22 mouse cellular contexts compared by ENCODE assay signal in genomic region chr12:21180091-21180490, GRCm38 (mm10).
DNase-seq lines count a peak whose midpoint lies in the region; ATAC-seq and TF ChIP-seq lines count a peak whose summit lies in the region.
"Had no signal": no experiment of that assay in that cellular context is flagged by ENCODE, and none has a peak within 500 bp of the region (broad histone marks: within the 10 kb centered on the region; RNA-seq: fewer than 3 reads in every experiment).

No protein-coding gene starts in this region.

- no peak overlapping the region for H3K4me3 ChIP-seq in liver, embryonic 12.5 days
- no peak overlapping the region for H3K4me3 ChIP-seq in hindbrain, postnatal 0 days (ENCODE audit: low read length)
- H3K4me3 ChIP-seq: embryonic facial prominence, embryonic 12.5 days; embryonic facial prominence, embryonic 15.5 days; forebrain, embryonic 12.5 days; forebrain, embryonic 15.5 days; hindbrain, embryonic 12.5 days; hindbrain, embryonic 15.5 days had no signal

- ATAC-seq in liver, embryonic 12.5 days, result 0 out of 2 replicates have a peak, but pooled peaks have one; percentile 9
- ATAC-seq in erythroid progenitor cell, adult 5-6 weeks (replicated peaks; ENCODE audit: low FRiP score, poor library complexity, severe bottlenecking), result peak; percentile 35
- peak; percentile 77 for ATAC-seq in megakaryocyte progenitor cell, adult 5-6 weeks (replicated peaks; ENCODE audit: poor library complexity)
- ATAC-seq in hindbrain, postnatal 0 days, result no peak
- ATAC-seq: activated CD4-positive, CD25-positive, alpha-beta regulatory T cell, adult 4 months; CD4-positive, CD25-positive, alpha-beta regulatory T cell, adult 4 months; forebrain, embryonic 15.5 days had no signal

- no peaks in the 10 kb centered on the region for H3K36me3 ChIP-seq in liver, embryonic 12.5 days
- H3K36me3 ChIP-seq in hindbrain, postnatal 0 days (ENCODE audit: insufficient read depth, low read length), result no peaks in the 10 kb centered on the region
- H3K36me3 ChIP-seq: embryonic facial prominence, embryonic 15.5 days; forebrain, embryonic 12.5 days; hindbrain, embryonic 12.5 days; hindbrain, embryonic 15.5 days had no signal

- H3K4me2 ChIP-seq in liver, embryonic 12.5 days, result no peak overlapping the region
- no peak overlapping the region for H3K4me2 ChIP-seq in hindbrain, postnatal 0 days (ENCODE audit: low read depth, low read length)
- H3K4me2 ChIP-seq: embryonic facial prominence, embryonic 12.5 days; embryonic facial prominence, embryonic 15.5 days; forebrain, embryonic 12.5 days; forebrain, embryonic 15.5 days; heart, embryonic 11.5 days; hindbrain, embryonic 12.5 days; hindbrain, embryonic 15.5 days had no signal

- no peaks in the 10 kb centered on the region for H3K27me3 ChIP-seq in liver, embryonic 12.5 days (replicated peaks)
- no peaks in the 10 kb centered on the region for H3K27me3 ChIP-seq in hindbrain, postnatal 0 days (ENCODE audit: insufficient read depth, low read length)
- H3K27me3 ChIP-seq: embryonic facial prominence, embryonic 12.5 days; embryonic facial prominence, embryonic 15.5 days; forebrain, embryonic 12.5 days; forebrain, embryonic 15.5 days; hindbrain, embryonic 12.5 days; hindbrain, embryonic 15.5 days had no signal

- 35% methylated on average over 6 of the region's 6 CpGs for WGBS in liver, embryonic 12.5 days (ENCODE audit: insufficient replicate concordance)
- 92% methylated on average over 6 of the region's 6 CpGs for WGBS in hindbrain, postnatal 0 days

- no peaks in the 10 kb centered on the region for H3K9me3 ChIP-seq in liver, embryonic 12.5 days (replicated peaks)
- no peaks in the 10 kb centered on the region for H3K9me3 ChIP-seq in hindbrain, postnatal 0 days (ENCODE audit: low read length)
- H3K9me3 ChIP-seq: embryonic facial prominence, embryonic 12.5 days; embryonic facial prominence, embryonic 15.5 days; forebrain, embryonic 12.5 days; forebrain, embryonic 15.5 days; hindbrain, embryonic 12.5 days; hindbrain, embryonic 15.5 days had no signal

- DNase-seq in liver, result no peak
- DNase-seq in thymus, postnatal 25 days, result no peak
- DNase-seq in lung, postnatal 4 days, result no peak
- no peak for DNase-seq in hindbrain, postnatal 0 days (ENCODE audit: low spot score)
- DNase-seq: adrenal gland, postnatal 10 days; cerebellum, adult 18-20 months; cerebellum, adult 9-10 months; cerebellum, postnatal 14 days; gastrocnemius, postnatal 10 days; heart, adult 11 months had no signal

- no peak overlapping the region for H3K9ac ChIP-seq in liver, embryonic 12.5 days
- no peak overlapping the region for H3K9ac ChIP-seq in hindbrain, postnatal 0 days (replicated peaks; ENCODE audit: low read length)
- H3K9ac ChIP-seq: embryonic facial prominence, embryonic 12.5 days; embryonic facial prominence, embryonic 15.5 days; forebrain, embryonic 12.5 days; forebrain, embryonic 15.5 days; hindbrain, embryonic 12.5 days; hindbrain, embryonic 15.5 days had no signal

- no peak overlapping the region for H3K27ac ChIP-seq in liver, embryonic 12.5 days
- H3K27ac ChIP-seq in hindbrain, postnatal 0 days, result no peak overlapping the region
- H3K27ac ChIP-seq: embryonic facial prominence, embryonic 12.5 days; embryonic facial prominence, embryonic 15.5 days; forebrain, embryonic 12.5 days; forebrain, embryonic 15.5 days; hindbrain, embryonic 12.5 days; hindbrain, embryonic 15.5 days had no signal

- H3K4me1 ChIP-seq in liver, embryonic 12.5 days, result peaks cover 12% of the 10 kb centered on the region
- no peaks in the 10 kb centered on the region for H3K4me1 ChIP-seq in hindbrain, postnatal 0 days (ENCODE audit: insufficient read depth, low read length)
- H3K4me1 ChIP-seq: embryonic facial prominence, embryonic 12.5 days; embryonic facial prominence, embryonic 15.5 days; forebrain, embryonic 15.5 days had no signal

- no peak for TF ChIP-seq CTCF in hindbrain, postnatal 0 days (IDR thresholded peaks at IDR 0.05; ENCODE audit: low read depth)
